Mouse (Mus musculus) midbrain, embryonic 11.5 days (tissue): Measurements from ENCODE around the gene Sgo1. TPM values are rescaled to one million over a fixed set of nuclear protein-coding genes. Genes with fewer than 3 reads are reported as not detected.

Source experiments
- polyA plus RNA-seq: library from polyadenylated mRNA; unstranded; fragments of >200 nt; fragmentation: Nextera tagmentation; extraction: Ambion mirVana; gene quantifications from 2 replicates; pipeline ENCODE4 v1.2.1, GENCODE M21; 2014

The Sgo1 gene
- polyA plus RNA-seq, 1 experiment from 2014 or later: 52.3 TPM

Other genes with a start within 250 kb of the Sgo1 start
- gene Efhb, start 226.0 kb downstream of the Sgo1 start, polyA plus RNA-seq: 0.26 and 0.65 TPM in 2 replicates
- gene Rab5a, start 210.1 kb downstream of the Sgo1 start, polyA plus RNA-seq: 97.5 and 99.9 TPM in 2 replicates
- 0.22 and 0.34 TPM in 2 replicates for gene Pp2d1, start 149.9 kb downstream of the Sgo1 start, polyA plus RNA-seq
- gene Kat2b, start 122.5 kb downstream of the Sgo1 start, polyA plus RNA-seq: 4.9 and 5.5 TPM in 2 replicates
- gene Sult1c2, start 157.0 kb upstream of the Sgo1 start, polyA plus RNA-seq: not detected in 2 replicates